Mouse (Mus musculus): ENCODE data around the gene Wscd2. TPM values are rescaled to one million over a fixed set of nuclear protein-coding genes. Genes with fewer than 3 reads are reported as not detected.
A peak's percentile ranks its signal among the peaks of the same experiment; 100 is the strongest.

Wscd2 gene
- polyA plus RNA-seq, 1 experiment from 2014 or later, result 5.6 TPM

- no peak overlapping the region for H3K27ac ChIP-seq (ENCODE audit: low read length)
- H3K27me3 ChIP-seq (replicated peaks; ENCODE audit: control insufficient read depth, insufficient read depth, low read length), result no peaks in the 10 kb centered on the region
- H3K36me3 ChIP-seq (ENCODE audit: control insufficient read depth, insufficient read depth, low read length), result no peaks in the 10 kb centered on the region
- H3K9ac ChIP-seq (ENCODE audit: low read depth, low read length), result no peak overlapping the region
- no peak overlapping the region for H3K4me2 ChIP-seq (ENCODE audit: low read depth, low read length)
- H3K9me3 ChIP-seq (ENCODE audit: control insufficient read depth, low read length), result no peaks in the 10 kb centered on the region
- WGBS, result 77% methylated on average over 1 of the region's 1 CpGs
- no peak for ATAC-seq
- no peaks in the 10 kb centered on the region for H3K4me1 ChIP-seq (ENCODE audit: control insufficient read depth, insufficient read depth, low read length)
- no peak overlapping the region for H3K4me3 ChIP-seq (ENCODE audit: low read length)
These were observed 129.0 kb downstream of the Wscd2 start for GRCm38 (mm10) chr5:113619151-113619550.

GRCm38 (mm10) chr5:113620130-113620716 lies 130.1 kb downstream of the Wscd2 start:
- H3K36me3 ChIP-seq (ENCODE audit: control insufficient read depth, insufficient read depth, low read length), result no peaks in the 10 kb centered on the region
- WGBS, result 66% methylated on average over 15 of the region's 16 CpGs
- no peaks in the 10 kb centered on the region for H3K4me1 ChIP-seq (ENCODE audit: control insufficient read depth, insufficient read depth, low read length)
- no peaks in the 10 kb centered on the region for H3K27me3 ChIP-seq (replicated peaks; ENCODE audit: control insufficient read depth, insufficient read depth, low read length)
- H3K4me2 ChIP-seq (ENCODE audit: low read depth, low read length), result no peak overlapping the region
- no peak overlapping the region for H3K4me3 ChIP-seq (ENCODE audit: low read length)
- H3K9ac ChIP-seq (ENCODE audit: low read depth, low read length), result no peak overlapping the region
- no peaks in the 10 kb centered on the region for H3K9me3 ChIP-seq (ENCODE audit: control insufficient read depth, low read length)
- ATAC-seq, result no peak
- H3K27ac ChIP-seq (ENCODE audit: low read length), result no peak overlapping the region

GRCm38 (mm10) chr5:113620999-113621398 lies 130.9 kb downstream of the Wscd2 start:
- Histone ChIP-seq H3K27ac (ENCODE audit: low read length) (no peak overlapping the region), H3K4me3 (ENCODE audit: low read length) (no peak overlapping the region), H3K9me3 (ENCODE audit: control insufficient read depth, low read length) (no peaks in the 10 kb centered on the region), H3K36me3 (ENCODE audit: control insufficient read depth, insufficient read depth, low read length) (no peaks in the 10 kb centered on the region), H3K4me2 (ENCODE audit: low read depth, low read length) (no peak overlapping the region), H3K27me3 (replicated peaks; ENCODE audit: control insufficient read depth, insufficient read depth, low read length) (no peaks in the 10 kb centered on the region), H3K9ac (ENCODE audit: low read depth, low read length) (no peak overlapping the region), H3K4me1 (ENCODE audit: control insufficient read depth, insufficient read depth, low read length) (no peaks in the 10 kb centered on the region)
- no peak for ATAC-seq
- 76% methylated on average over 7 of the region's 7 CpGs for WGBS

GRCm38 (mm10) chr5:113623052-113623451 lies 132.9 kb downstream of the Wscd2 start:
- Histone ChIP-seq H3K9me3 (ENCODE audit: control insufficient read depth, low read length) (no peaks in the 10 kb centered on the region), H3K4me3 (ENCODE audit: low read length) (no peak overlapping the region), H3K4me2 (ENCODE audit: low read depth, low read length) (no peak overlapping the region), H3K27ac (ENCODE audit: low read length) (no peak overlapping the region), H3K9ac (ENCODE audit: low read depth, low read length) (no peak overlapping the region), H3K27me3 (replicated peaks; ENCODE audit: control insufficient read depth, insufficient read depth, low read length) (no peaks in the 10 kb centered on the region), H3K36me3 (ENCODE audit: control insufficient read depth, insufficient read depth, low read length) (no peaks in the 10 kb centered on the region), H3K4me1 (ENCODE audit: control insufficient read depth, insufficient read depth, low read length) (peaks cover 6% of the 10 kb centered on the region; the same call in 1 of the 2 replicates)
- no peak for ATAC-seq
- 17% methylated on average over 2 of the region's 2 CpGs for WGBS

- no peaks in the 10 kb centered on the region for H3K36me3 ChIP-seq (ENCODE audit: control insufficient read depth, insufficient read depth, low read length)
- WGBS, result 78% methylated on average over 4 of the region's 4 CpGs
- H3K4me1 ChIP-seq (ENCODE audit: control insufficient read depth, insufficient read depth, low read length), result peaks cover 9% of the 10 kb centered on the region; the same call in 1 of the 2 replicates
- no peak for ATAC-seq
- H3K9ac ChIP-seq (ENCODE audit: low read depth, low read length), result no peak overlapping the region
- no peak overlapping the region for H3K4me3 ChIP-seq (ENCODE audit: low read length)
- no peaks in the 10 kb centered on the region for H3K27me3 ChIP-seq (replicated peaks; ENCODE audit: control insufficient read depth, insufficient read depth, low read length)
- no peak overlapping the region for H3K4me2 ChIP-seq (ENCODE audit: low read depth, low read length)
- no peak overlapping the region for H3K27ac ChIP-seq (ENCODE audit: low read length)
- no peaks in the 10 kb centered on the region for H3K9me3 ChIP-seq (ENCODE audit: control insufficient read depth, low read length)
These were observed 134.9 kb downstream of the Wscd2 start for GRCm38 (mm10) chr5:113625068-113625467.

- H3K27me3 ChIP-seq (replicated peaks; ENCODE audit: control insufficient read depth, insufficient read depth, low read length), result no peaks in the 10 kb centered on the region
- no peak overlapping the region for H3K4me3 ChIP-seq (ENCODE audit: low read length)
- peaks cover 9% of the 10 kb centered on the region; the same call in 1 of the 2 replicates for H3K4me1 ChIP-seq (ENCODE audit: control insufficient read depth, insufficient read depth, low read length)
- no peak overlapping the region for H3K27ac ChIP-seq (ENCODE audit: low read length)
- no peak overlapping the region for H3K4me2 ChIP-seq (ENCODE audit: low read depth, low read length)
- no peaks in the 10 kb centered on the region for H3K36me3 ChIP-seq (ENCODE audit: control insufficient read depth, insufficient read depth, low read length)
- no peak for ATAC-seq
- no peak overlapping the region for H3K9ac ChIP-seq (ENCODE audit: low read depth, low read length)
- 70% methylated on average over 8 of the region's 8 CpGs for WGBS
- H3K9me3 ChIP-seq (ENCODE audit: control insufficient read depth, low read length), result no peaks in the 10 kb centered on the region
These were observed 136.2 kb downstream of the Wscd2 start for GRCm38 (mm10) chr5:113626352-113626751.

- Histone ChIP-seq H3K27me3 (replicated peaks; ENCODE audit: control insufficient read depth, insufficient read depth, low read length) (no peaks in the 10 kb centered on the region), H3K9ac (ENCODE audit: low read depth, low read length) (no peak overlapping the region), H3K9me3 (ENCODE audit: control insufficient read depth, low read length) (no peaks in the 10 kb centered on the region), H3K27ac (ENCODE audit: low read length) (no peak overlapping the region), H3K4me2 (ENCODE audit: low read depth, low read length) (no peak overlapping the region), H3K36me3 (ENCODE audit: control insufficient read depth, insufficient read depth, low read length) (no peaks in the 10 kb centered on the region), H3K4me3 (ENCODE audit: low read length) (no peak overlapping the region), H3K4me1 (ENCODE audit: control insufficient read depth, insufficient read depth, low read length) (peaks cover 9% of the 10 kb centered on the region; the same call in 1 of the 2 replicates)
- 81% methylated on average over 5 of the region's 5 CpGs for WGBS
- no peak for ATAC-seq
These were observed 136.9 kb downstream of the Wscd2 start for GRCm38 (mm10) chr5:113626991-113627390.

- Histone ChIP-seq H3K27me3 (replicated peaks; ENCODE audit: control insufficient read depth, insufficient read depth, low read length) (no peaks in the 10 kb centered on the region), H3K9me3 (ENCODE audit: control insufficient read depth, low read length) (no peaks in the 10 kb centered on the region), H3K4me1 (ENCODE audit: control insufficient read depth, insufficient read depth, low read length) (peaks cover 14% of the 10 kb centered on the region), H3K4me2 (ENCODE audit: low read depth, low read length) (no peak overlapping the region), H3K4me3 (ENCODE audit: low read length) (no peak overlapping the region), H3K27ac (ENCODE audit: low read length) (no peak overlapping the region), H3K9ac (ENCODE audit: low read depth, low read length) (no peak overlapping the region), H3K36me3 (ENCODE audit: control insufficient read depth, insufficient read depth, low read length) (no peaks in the 10 kb centered on the region)
- 33% methylated on average over 11 of the region's 11 CpGs for WGBS
- peak; percentile 60; the same call in 1 of the 2 replicates for ATAC-seq
These were observed 137.8 kb downstream of the Wscd2 start for GRCm38 (mm10) chr5:113627820-113628437.

GRCm38 (mm10) chr5:113629248-113629647 lies 139.1 kb downstream of the Wscd2 start:
- no peak for ATAC-seq
- WGBS, result 80% methylated on average over 3 of the region's 3 CpGs

More at GRCm38 (mm10) chr5:113629248-113629647, 139.1 kb downstream of the Wscd2 start:
- Histone ChIP-seq H3K36me3 (ENCODE audit: control insufficient read depth, insufficient read depth, low read length) (no peaks in the 10 kb centered on the region), H3K27me3 (replicated peaks; ENCODE audit: control insufficient read depth, insufficient read depth, low read length) (no peaks in the 10 kb centered on the region), H3K4me3 (ENCODE audit: low read length) (no peak overlapping the region), H3K4me1 (ENCODE audit: control insufficient read depth, insufficient read depth, low read length) (peaks cover 20% of the 10 kb centered on the region), H3K4me2 (ENCODE audit: low read depth, low read length) (no peak overlapping the region), H3K27ac (ENCODE audit: low read length) (no peak overlapping the region), H3K9ac (ENCODE audit: low read depth, low read length) (no peak overlapping the region), H3K9me3 (ENCODE audit: control insufficient read depth, low read length) (no peaks in the 10 kb centered on the region)

Measured in intestine, embryonic 16.5 days (tissue).